Mouse (Mus musculus): ENCODE results near the gene Rcl1.
A peak's percentile ranks its signal among the peaks of the same experiment; 100 is the strongest.

Rcl1 gene

DNA sequence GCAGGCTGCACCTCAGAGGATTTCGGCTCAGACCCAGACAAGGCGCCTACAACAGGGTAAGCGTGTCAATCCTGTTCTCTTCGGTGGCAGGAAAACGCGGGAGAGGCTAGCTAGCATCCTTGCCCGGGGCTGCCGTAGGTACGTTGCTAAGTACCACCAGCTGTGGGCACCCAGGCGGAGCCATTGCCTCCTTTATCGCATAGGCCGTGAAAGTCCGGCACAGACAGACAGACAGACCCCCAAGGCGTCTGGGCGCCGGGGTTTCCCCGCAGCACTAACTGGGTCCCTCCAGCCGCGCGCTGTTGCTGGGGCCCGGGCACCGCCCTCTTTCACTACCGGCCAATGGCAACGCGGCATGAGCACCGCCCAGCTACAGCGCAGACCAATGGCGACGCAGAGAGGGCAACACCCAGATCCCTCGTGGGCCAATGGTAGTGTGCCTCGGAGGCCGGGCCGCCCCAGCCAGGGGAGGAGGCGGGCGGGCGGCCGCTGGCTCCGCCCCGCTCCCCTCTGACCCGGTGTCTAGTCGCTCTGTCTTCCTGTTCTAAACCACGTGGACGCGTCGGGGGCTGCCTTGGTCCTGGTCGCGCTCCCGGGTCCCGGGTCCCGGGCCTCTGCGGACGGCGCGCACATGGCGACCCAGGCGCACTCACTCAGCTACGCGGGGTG, at the start of gene Rcl1:
Gene Rcl1, plus strand, starts transcription at position 502 of the 669 bp plus-strand sequence.
- peak; percentile 98 for DNase-seq (ENCODE audit: low read depth, low spot score)

DNA sequence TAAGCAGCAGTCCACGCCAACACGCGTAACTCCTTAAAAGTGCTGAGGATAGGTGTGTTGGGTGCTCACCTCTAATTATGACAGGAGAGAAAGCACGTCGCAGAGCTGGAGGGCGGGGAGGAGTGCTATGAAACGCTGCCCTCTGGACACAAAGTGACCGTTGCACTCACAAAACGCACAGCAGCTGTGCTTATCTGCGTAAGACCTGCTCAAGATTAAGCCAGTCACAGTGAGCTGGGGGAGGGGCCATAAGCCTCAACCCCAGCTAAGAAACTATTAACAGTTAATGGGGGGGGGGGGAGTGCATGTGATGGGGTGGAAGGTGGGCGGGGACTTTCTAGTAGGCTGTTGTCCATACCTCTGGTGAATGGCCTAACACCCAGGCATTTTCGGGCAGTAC, 48.4 kb upstream of the Rcl1 start:
- no peak for DNase-seq (ENCODE audit: low read depth, low spot score)

DNA sequence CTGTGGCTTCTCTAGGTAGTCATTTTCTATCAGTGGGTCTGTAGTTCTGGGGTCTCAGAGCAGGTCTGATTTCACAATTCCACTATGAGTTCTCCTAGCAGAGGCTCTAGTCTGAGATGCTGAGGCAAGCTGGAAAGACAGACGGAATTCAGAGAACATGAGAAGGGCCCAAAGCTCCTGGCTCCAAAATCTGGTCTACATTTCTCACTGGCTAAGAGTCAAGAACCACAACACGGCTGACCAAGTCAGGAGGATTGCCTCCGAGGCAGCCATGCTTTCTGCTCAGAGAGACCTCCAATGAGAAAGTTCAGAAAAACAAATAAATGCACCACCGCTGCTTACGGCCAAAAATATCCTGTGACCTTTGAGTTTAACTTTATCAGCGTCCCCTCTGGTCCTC, 46.6 kb upstream of the Rcl1 start:
- DNase-seq (ENCODE audit: low read depth, low spot score), result no peak

DNA sequence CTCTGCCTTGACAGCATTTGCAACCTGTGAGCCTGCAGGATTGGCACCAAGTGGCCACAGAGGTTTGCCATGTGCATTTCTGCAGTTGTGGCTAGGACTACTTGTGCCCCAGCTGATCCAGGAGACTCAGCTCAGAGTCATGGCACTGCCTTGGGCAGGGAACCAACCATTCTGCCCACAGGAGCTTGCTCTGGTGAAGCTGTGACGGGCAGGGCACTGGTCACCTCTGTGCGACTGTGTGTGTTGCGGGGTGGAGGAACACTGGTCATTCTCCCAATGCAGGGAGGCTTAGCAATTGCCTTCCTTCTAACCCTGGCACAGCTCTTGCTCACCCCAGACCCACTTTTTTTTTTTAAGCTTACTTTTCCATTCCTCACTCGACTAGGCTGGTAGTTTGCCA, 45.7 kb upstream of the Rcl1 start:
- DNase-seq (ENCODE audit: low read depth, low spot score), result no peak

DNA sequence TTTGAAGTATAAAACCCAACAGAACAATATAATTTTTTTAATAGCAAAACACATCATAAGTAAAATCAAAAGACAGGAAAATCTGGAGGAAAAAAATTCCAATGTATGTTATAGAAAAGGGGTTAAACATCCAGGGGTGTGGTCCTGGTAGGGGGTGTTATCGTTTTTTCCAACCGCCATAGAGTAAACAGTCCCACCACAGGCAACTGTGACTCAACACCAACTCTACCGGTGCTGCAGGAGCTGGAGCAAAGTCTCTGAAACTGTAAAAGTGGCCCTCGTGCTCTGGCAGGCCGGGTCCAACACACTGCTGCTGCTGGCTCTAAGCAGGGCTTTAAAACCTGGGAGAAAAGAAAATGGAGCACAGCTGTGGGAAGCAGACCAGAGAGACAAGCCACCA, 42.4 kb upstream of the Rcl1 start:
- DNase-seq (ENCODE audit: low read depth, low spot score), result no peak

DNA sequence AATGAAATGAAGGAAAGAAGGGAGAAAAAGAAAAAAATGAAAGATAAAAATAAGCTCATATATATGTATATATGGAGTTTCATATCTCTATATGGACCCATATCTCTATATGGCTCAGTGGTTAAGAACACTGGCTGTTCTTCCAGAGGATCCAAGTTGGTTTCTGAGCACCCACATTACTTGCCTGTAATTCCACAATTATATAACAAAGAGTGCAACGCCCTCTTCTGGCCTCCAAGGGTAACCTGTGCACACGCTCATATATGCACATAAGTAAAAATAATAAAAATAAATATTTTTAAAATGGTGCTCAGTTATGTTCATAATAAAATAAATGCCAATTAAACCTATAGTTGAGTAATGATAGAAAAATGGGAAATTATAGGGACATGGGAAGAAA, 41.5 kb upstream of the Rcl1 start:
- DNase-seq (ENCODE audit: low read depth, low spot score), result peak; percentile 22

DNA sequence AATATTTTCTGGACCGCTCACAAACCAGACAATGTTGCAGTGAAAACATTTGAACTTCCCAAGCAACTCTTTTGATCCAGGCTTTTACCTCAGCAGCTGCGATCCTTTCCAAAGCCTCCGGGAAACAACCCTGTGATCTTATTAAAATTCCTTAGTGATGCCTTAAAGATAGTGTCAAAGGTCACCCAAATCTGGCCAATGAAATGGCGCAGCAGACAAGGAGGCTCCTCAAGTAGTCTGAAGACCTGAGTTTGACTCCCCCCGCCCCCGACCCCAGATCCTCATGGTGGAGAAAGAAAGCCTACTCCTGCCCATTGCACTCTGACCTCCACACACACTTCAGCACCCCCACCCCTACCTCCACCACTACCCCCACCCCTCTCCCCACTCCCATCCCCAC, 40.9 kb upstream of the Rcl1 start:
- DNase-seq (ENCODE audit: low read depth, low spot score), result no peak

DNA sequence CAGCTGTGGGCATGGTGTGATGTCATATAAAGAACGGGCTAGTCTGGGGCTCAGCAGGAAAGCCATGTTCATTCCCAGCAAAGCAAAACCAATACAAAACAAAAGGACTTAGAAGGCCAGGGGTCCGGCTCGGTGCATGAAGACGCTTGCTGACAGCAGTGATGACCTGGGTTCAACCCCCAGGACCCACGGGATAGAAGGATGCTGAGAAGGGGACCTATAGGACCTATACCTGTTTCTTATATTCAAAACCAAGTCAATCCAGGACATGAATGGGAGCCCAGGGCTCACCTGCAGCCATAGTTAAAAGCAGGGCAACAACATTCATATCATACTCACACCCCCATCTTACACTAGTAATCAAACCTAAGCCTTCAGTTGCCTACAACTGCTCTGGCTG, 38.2 kb upstream of the Rcl1 start:
- no peak for DNase-seq (ENCODE audit: low read depth, low spot score)

DNA sequence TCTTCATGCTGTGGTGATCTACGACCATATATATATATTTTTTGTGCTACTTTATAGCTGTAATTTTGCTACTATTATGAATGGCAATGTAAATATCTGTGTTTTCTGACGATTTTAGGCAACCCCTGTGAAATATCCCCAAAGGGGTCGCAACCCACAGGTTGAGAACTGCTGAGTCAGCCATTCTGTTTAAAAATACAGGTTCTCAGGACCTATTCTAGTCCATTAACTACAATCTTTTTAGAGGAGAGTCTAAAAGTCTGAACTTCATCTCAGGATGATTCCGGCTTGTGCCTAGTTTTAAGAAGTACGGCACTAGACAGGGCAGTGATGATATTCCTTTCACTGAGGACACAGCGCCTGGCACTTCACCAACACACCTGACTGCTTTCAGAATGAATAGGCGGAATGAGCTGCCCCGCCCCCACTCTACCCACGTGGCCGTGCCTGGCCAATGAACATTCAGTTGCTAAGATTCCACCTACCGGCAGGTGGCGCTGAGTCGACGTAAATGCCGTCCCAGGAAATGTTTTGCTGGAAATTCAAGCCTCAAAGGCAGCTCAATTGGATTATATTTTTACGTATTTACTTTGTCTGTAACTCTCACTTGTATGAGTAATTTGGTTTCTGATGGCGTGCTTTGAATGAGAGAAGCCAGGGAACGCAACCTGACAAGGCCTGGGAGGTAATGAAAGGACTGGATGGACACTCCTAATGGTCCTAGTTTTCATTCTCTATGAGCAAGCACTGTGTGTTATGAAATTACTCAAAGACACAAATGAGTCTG, 37.4 kb upstream of the Rcl1 start:
- DNase-seq (ENCODE audit: low read depth, low spot score), result peak; percentile 94

DNA sequence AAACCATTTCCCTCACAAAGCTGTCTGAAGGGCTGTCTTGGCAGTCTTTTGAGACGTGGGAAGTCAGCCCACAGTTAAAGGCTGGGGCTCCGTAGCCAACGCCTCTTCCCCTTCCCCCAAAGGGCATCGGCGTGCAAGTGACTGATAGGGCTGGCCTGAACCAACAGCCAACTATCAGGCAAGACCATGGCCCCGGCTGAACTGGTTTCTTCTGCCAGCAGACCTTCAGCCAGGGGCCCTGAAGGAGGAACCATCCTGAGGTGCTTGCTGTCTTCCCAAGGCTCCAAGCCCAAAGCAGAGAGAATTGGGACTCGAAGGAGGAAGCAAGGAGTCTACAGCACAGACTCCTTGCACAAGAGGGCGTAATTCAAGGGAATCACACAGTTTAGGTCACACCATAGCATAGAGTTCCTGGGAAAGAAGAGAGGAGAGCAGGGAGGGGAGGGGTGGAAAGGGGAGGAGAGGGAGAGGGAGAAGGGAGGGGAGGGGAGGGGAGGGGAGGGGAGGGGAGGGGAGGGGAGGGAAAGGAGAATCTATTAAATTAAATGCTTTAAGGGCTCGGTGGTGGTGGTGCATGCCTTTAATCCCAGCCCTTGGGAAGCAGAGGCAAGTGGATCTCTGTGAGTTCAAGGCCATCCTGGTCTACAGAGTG, 36.6 kb upstream of the Rcl1 start:
- DNase-seq (ENCODE audit: low read depth, low spot score), result peak; percentile 57

DNA sequence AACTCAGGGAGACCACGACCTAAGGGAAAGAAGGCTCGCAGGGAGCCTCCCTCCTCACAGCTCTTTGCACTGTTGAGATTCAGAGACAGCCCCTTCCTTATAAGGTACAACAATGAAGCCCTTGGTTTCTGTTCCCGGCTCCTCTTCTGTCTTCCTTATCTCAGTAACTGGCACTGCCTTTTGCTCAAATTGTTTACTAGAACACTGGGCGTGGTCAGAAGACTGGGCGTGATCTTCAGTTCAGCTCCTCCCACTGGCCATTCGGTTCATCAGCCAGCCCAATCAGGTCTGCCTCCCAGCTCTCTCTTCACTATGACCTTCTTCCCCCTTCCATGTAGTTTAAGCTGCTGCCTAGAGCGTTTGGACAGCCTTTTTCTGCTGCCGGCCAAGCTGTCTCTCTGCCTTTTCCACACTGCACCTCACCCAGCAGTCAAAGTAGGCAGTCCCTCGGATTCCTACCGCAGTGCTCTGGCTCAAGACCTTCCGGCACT, 34.1 kb upstream of the Rcl1 start:
- DNase-seq (ENCODE audit: low read depth, low spot score), result peak; percentile 84

DNA sequence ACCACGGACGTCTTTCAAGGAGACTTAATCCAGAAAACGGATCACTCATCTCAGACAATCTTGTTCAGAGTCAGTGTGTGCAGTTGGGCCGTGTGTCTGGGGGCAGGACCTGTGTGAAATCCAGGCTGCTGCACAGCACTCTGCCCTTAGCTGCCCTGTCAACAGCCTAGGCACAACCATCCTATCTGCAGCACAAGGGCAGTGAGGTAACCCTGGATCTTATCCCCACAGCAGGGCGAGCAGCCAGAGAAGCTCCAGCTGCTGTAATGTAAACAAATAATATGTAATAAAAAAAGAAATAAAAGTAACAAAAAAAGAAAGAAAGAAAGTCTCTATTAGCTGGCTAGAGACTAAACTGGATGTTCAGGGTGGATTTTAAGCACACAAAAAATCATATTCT, 32.0 kb upstream of the Rcl1 start:
- DNase-seq (ENCODE audit: low read depth, low spot score), result no peak

DNA sequence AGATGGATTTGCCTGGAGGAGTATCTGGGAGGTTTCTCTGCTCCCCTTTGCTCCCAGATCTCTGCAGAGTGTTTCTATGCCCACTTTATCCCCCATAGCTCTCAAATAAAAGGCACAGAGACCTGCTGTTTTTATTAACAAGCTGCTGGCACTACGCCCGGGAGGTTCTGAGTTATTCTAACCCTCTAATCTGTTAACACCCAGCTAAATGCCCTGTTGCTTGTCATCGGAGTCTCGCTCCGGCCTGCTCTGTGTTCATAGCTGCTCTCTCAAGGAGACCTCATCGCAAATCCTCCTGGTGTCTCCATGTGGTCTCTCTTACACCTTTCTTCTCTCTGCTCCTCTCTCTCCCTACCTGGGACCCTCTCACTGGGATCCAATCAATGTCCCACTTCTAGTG, 26.4 kb upstream of the Rcl1 start:
- DNase-seq (ENCODE audit: low read depth, low spot score), result no peak

DNA sequence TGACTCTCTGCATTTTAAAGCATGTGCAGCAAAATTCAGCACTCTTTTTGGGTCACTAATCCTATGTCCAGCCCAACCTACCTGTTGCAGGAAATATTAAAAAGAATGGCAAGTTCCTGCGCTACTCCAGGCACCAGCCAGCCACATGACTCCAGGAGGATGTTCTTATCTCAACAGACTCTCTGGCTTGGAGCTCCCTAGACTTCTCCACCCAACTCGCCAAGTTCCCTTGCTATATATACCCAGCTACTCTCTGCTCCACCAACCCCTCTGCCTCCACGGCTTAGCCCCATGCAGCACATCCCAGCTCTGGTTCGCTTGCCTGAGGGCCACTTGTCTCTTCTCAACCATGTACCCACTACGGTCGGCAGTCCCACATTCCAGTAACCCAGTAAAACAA, 12.5 kb upstream of the Rcl1 start:
- DNase-seq (ENCODE audit: low read depth, low spot score), result no peak

DNA sequence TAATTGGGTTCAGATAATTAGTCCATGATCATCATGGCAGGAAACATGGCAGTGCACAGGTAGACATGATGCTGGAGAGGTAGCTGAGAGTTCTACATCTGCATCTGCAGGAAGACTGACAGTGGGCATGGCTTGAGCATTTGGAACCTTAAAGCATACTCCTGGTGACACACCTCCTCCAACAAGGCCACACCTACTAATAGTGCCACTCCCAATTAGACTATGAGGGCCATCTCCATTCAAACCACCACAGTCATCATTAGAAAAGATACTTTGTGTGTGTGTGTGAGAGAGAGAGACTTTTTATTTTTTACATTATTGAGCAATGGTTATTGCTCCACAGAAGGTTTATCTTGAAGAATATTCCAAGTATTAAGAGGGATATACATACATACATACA, 9.0 kb upstream of the Rcl1 start:
- no peak for DNase-seq (ENCODE audit: low read depth, low spot score)

DNA sequence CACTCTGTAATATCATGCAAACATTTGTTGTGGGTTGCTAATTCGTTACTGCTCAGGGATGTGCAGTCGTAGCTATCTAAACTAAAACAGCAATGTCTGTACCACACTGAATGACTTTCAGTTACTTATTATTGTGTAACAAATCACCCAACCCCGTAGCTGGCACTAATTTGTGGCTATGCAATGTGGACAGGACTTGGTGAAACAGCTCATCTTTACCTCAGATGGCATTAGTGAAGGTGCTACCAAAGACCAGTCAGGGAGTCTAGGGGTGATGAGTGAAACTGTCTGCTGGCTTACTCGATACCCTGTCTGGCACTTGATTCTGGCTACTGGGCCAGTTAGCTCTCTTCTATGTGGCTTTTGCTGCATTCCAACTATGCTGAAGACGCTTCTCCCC, 2.1 kb upstream of the Rcl1 start:
- no peak for DNase-seq (ENCODE audit: low read depth, low spot score)

DNA sequence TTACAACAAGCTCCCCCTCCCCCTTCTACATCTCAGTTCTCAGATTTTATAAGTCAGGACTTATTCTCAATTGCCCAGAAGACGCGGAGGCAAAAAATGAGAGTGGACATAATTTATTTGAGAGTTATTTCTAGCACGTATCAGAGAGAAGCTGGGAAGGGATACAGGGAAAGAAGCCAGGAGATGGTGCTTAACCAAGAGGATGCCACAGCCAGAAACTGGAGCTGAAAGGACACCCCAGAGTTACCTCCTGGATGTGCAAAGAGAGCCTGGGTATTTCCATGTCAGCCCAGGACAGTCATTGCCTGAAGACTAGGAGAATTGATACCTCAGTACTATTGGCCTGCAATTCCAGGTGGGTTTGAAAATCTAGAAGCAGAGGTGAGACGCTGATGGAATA, 1.6 kb upstream of the Rcl1 start:
- no peak for DNase-seq (ENCODE audit: low read depth, low spot score)

DNA sequence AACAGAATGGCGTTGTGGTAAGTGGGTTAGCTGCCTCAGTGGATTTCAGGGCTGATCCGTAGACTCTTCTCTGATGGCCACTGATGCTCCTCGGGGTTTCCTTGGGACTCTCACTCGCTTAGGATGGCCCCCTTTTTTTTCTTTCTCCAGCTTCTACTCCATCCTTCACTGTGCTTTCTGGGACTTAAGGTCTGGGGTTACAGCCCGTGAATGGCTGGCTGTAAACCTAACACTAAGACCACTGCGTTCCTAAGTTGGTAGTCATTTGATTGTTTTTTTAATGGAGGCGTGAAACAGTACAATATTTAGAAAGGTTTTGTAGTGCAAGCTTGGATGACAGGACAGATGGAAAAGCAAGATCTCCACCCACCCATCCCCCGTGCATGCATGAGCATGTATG, 914 bp upstream of the Rcl1 start:
- DNase-seq (ENCODE audit: low read depth, low spot score), result no peak

DNA sequence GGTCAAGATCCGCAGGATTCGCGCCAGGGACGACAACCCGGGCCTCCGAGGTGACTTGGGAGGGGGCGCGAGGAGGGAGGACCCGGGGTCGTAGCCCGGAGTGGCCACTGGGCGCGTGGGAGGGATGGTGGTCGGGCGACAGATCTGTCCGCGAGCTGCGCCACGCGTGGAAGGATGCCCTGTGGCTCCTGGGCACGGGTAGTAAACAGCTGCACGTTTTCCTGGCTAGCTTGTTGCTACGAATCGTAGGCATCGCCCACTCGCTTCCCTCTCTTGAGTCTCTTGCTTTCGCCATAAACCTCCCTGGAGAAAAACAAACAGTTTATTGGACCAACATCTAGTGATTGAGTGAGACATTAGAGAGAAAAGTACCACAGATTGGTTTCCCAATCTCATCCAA, 416 bp downstream of the Rcl1 start:
- no peak for DNase-seq (ENCODE audit: low read depth, low spot score)

DNA sequence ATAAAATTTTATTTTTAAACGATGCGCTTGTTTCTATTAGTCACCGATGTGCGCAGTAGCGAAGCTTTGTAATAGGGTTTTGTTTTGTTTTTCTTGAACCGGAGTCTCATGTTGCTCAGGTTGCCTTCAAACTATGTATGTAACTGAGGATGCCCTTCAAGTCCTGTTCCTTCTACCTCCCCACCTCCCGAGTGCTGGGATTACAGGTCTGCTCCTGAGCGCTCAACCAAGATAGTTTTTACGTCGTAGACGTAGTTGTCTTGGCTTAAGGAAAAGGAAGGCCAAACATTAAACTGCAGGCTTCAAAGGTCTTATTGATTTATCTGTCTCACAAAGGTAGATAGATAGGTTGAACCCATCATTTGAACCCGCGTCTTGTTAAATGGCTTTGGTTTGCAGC, 923 bp downstream of the Rcl1 start:
- peak; percentile 33 for DNase-seq (ENCODE audit: low read depth, low spot score)

DNA sequence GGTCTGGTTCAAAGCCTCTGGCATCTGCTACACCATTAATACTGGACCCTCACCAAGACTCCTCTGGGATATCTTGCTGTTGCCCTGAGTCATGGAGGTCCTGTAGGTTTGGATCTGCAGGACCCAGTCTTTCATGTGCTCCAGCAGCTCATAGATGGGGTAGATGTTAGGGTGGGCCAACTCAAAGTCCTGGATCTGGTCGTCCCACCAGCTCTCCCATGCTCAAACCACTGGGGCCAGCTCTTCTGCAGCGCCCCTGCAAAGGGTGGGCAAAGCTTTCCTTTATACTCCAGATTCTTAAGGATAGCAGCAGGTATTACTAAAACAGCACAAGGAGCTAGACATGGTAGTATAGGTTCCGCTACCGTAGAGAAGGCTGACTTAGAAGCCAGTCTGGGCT, 4.6 kb downstream of the Rcl1 start:
- no peak for DNase-seq (ENCODE audit: low read depth, low spot score)

DNA sequence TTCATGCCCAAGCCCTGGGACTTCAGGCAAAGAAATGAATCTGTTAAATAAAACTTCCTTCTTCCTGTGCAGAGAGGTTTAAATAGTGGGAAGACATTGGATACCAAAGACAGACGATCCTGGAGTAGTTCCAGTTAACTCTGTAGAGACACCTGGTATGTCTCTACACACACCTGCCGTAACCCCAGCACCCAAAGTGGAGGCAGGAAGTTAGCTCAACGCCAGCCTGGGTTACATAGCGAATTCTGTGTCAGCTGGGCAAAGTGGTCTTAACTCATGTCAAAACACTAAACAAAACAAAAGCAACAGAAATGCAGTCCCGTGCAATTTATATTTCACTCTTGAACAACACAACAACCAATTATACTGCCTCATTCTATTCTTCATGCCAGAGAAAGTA, 5.1 kb downstream of the Rcl1 start:
- DNase-seq (ENCODE audit: low read depth, low spot score), result no peak

DNA sequence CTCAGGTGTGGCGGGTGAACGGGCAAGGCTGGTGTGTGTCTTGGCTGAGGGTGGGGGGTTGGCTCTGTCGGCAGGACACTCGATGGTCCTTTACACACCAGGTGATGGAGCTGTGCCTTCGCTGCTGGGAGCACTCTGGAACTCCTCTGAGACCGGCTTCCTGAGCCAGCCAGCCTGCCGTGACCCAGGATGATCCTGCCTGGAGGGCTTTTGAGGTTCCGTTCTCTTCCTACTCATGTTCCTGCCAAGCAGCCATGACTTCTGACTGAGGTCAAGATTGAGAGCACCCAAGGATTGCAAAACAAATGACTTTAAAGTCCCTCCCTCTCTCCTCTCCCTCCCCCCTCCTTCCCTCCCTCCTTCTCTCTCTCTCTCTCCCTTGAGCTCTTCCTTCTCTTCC, 11.5 kb downstream of the Rcl1 start:
- no peak for DNase-seq (ENCODE audit: low read depth, low spot score)

Measured in CD4-positive helper T cell, adult 2 months (primary cell).